Mouse (Mus musculus) ES-E14 (cell line): ENCODE results near the gene Cpe.
A peak's percentile ranks its signal among the peaks of the same experiment; 100 is the strongest.

Experiments
- CHD2 ChIP-seq: IDR thresholded peaks from 2 replicates; pipeline ENCODE4 v1.6.1; 2014; ENCODE audit warnings: mild to moderate bottlenecking, low read depth, low read length, inconsistent platforms
- HCFC1 ChIP-seq: IDR thresholded peaks from 2 replicates; pipeline ENCODE4 v1.6.1; 2012; ENCODE audit warnings: low read length, inconsistent platforms, borderline replicate concordance; ENCODE audit not compliant: insufficient read depth
- ZC3H11A ChIP-seq: IDR thresholded peaks from 2 replicates; pipeline ENCODE4 v1.6.1; 2012; ENCODE audit warnings: low read depth, mild to moderate bottlenecking, inconsistent platforms, low read length, borderline replicate concordance
- ZNF384 ChIP-seq: IDR thresholded peaks from 2 replicates; pipeline ENCODE4 v1.6.1; 2012; ENCODE audit warnings: low read depth, low read length, inconsistent platforms

GRCm38 (mm10) chr8:64618618-64619017 is 74.2 kb downstream of the Cpe start:
- TF ChIP-seq HCFC1, result no peak
- peak; percentile 56; the same call in 1 of the 2 replicates for TF ChIP-seq ZC3H11A
- TF ChIP-seq ZNF384, result no peak
- no peak for TF ChIP-seq CHD2
